24 mouse cellular contexts compared by ENCODE assay signal in the genomic region with DNA sequence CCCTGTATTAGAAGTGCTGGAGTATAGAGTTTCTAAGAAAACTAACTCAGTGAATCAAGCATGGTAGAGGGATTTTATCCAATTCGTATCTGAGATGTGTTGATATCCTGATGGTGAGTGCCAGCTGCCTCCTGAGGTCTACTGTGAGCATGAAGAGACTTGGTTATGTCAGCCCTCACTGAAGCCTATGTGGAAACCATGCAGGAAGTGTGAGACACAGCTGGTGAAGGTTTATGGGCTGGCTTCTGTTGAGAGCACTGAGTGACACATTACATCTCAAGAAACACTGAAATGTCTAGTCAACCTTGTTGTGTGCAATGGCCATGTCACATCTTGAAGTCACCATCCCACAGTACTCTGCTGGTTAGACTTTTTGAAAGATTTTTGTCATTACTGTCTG.
DNase-seq lines count a peak whose midpoint lies in the region; ATAC-seq lines count a peak whose summit lies in the region.
"Had no signal": no experiment of that assay in that cellular context is flagged by ENCODE, and none has a peak within 500 bp of the region (broad histone marks: within the 10 kb centered on the region; RNA-seq: fewer than 3 reads in every experiment).

No protein-coding gene starts in this region.

- H3K27ac ChIP-seq in forebrain, embryonic 11.5 days (ENCODE audit: low read depth, low read length), result no peak overlapping the region
- H3K27ac ChIP-seq: embryonic facial prominence, embryonic 15.5 days; forebrain, embryonic 13.5 days; gastrocnemius, adult 2 months; hindbrain, embryonic 12.5 days had no signal

- WGBS in forebrain, embryonic 11.5 days, result 81% methylated on average over 1 of the region's 1 CpGs

- no peak overlapping the region for H3K9ac ChIP-seq in forebrain, embryonic 11.5 days (ENCODE audit: low read length)
- H3K9ac ChIP-seq: embryonic facial prominence, embryonic 15.5 days; forebrain, embryonic 13.5 days; forebrain, postnatal 0 days; heart, embryonic 12.5 days; hindbrain, embryonic 12.5 days had no signal

- H3K36me3 ChIP-seq in forebrain, embryonic 11.5 days (ENCODE audit: control insufficient read depth, insufficient read depth, low read length), result no peaks in the 10 kb centered on the region
- H3K36me3 ChIP-seq: embryonic facial prominence, embryonic 15.5 days; G1E; heart, embryonic 12.5 days; hindbrain, embryonic 12.5 days had no signal

- H3K4me2 ChIP-seq in forebrain, embryonic 11.5 days (ENCODE audit: low read depth, low read length, severe bottlenecking), result no peak overlapping the region
- H3K4me2 ChIP-seq: embryonic facial prominence, embryonic 15.5 days; forebrain, embryonic 13.5 days; heart, embryonic 12.5 days; hindbrain, embryonic 12.5 days had no signal

- H3K9me3 ChIP-seq in forebrain, embryonic 11.5 days (ENCODE audit: control insufficient read depth, low read length), result no peaks in the 10 kb centered on the region
- H3K9me3 ChIP-seq: embryonic facial prominence, embryonic 15.5 days; forebrain, embryonic 13.5 days; G1E; hindbrain, embryonic 12.5 days had no signal

- DNase-seq in spleen, postnatal 10 days (ENCODE audit: low spot score in 2 of 2), result peak; percentile 1 to 2
- no peak for DNase-seq in spleen, adult 12 weeks (ENCODE audit: low spot score)
- peak; percentile 56 for DNase-seq in thymus, postnatal 14 days
- no peak for DNase-seq in forebrain, embryonic 11.5 days (ENCODE audit: low spot score)
- no peak for DNase-seq in kidney, adult 8-10 months
- DNase-seq: adrenal gland, postnatal 10 days; B cell, adult 2 months; cerebellum, adult 11 months; cerebellum, adult 8-10 months; cerebellum, postnatal 14 days; embryo, embryonic 11 days; forebrain, postnatal 0 days; gastrocnemius, adult 2 months; heart, postnatal 4 days had no signal

- ATAC-seq in megakaryocyte progenitor cell, adult 5-6 weeks (replicated peaks; ENCODE audit: poor library complexity), result peak; percentile 54; the same call in 1 of the 2 replicates
- ATAC-seq in forebrain, embryonic 11.5 days (replicated peaks; ENCODE audit: low FRiP score), result no peak
- ATAC-seq in erythroblast, adult 5-6 weeks (replicated peaks; ENCODE audit: low FRiP score, poor library complexity, severe bottlenecking), result no peak
- ATAC-seq: CD4-positive, CD25-positive, alpha-beta regulatory T cell, adult 4 months; forebrain, embryonic 13.5 days; forebrain, postnatal 0 days; hindbrain, embryonic 16.5 days; inflammation-experienced regulatory T-cells, adult 6 months had no signal

- no peaks in the 10 kb centered on the region for H3K27me3 ChIP-seq in forebrain, embryonic 11.5 days (ENCODE audit: control insufficient read depth, insufficient read depth, low read length)
- H3K27me3 ChIP-seq: embryonic facial prominence, embryonic 15.5 days; forebrain, embryonic 13.5 days; heart, embryonic 12.5 days; hindbrain, embryonic 12.5 days had no signal

- H3K4me1 ChIP-seq in forebrain, embryonic 11.5 days (replicated peaks; ENCODE audit: control insufficient read depth, insufficient read depth, low read length), result no peaks in the 10 kb centered on the region
- H3K4me1 ChIP-seq: embryonic facial prominence, embryonic 15.5 days; forebrain, embryonic 13.5 days; heart, embryonic 12.5 days; hindbrain, embryonic 12.5 days had no signal

- H3K4me3 ChIP-seq in forebrain, embryonic 11.5 days (ENCODE audit: low read depth, low read length), result no peak overlapping the region
- H3K4me3 ChIP-seq: embryonic facial prominence, embryonic 15.5 days; forebrain, embryonic 13.5 days; gastrocnemius, adult 2 months; heart, embryonic 12.5 days; hindbrain, embryonic 12.5 days had no signal

Comparison
In these comparisons a context has a peak if more than half of its experiments do, and no peak if none do; other contexts are left out.
1. DNase-seq: peak in spleen, postnatal 10 days (2 of 2) and thymus, postnatal 14 days (single experiment); none in spleen, adult 12 weeks (single experiment), forebrain, embryonic 11.5 days (single experiment) and kidney, adult 8-10 months (0 of 2).